Mouse (Mus musculus) 3134 (cell line): ENCODE measurements around the gene Smoc1.

Experiments
- DNase-seq: peaks from one replicate; pipeline ENCODE4 v3.0.0-alpha.2; 2011; ENCODE audit warnings: low spot score; ENCODE audit not compliant: insufficient read length; ENCODE audit errors: extremely low read depth

The Smoc1 gene

DNA sequence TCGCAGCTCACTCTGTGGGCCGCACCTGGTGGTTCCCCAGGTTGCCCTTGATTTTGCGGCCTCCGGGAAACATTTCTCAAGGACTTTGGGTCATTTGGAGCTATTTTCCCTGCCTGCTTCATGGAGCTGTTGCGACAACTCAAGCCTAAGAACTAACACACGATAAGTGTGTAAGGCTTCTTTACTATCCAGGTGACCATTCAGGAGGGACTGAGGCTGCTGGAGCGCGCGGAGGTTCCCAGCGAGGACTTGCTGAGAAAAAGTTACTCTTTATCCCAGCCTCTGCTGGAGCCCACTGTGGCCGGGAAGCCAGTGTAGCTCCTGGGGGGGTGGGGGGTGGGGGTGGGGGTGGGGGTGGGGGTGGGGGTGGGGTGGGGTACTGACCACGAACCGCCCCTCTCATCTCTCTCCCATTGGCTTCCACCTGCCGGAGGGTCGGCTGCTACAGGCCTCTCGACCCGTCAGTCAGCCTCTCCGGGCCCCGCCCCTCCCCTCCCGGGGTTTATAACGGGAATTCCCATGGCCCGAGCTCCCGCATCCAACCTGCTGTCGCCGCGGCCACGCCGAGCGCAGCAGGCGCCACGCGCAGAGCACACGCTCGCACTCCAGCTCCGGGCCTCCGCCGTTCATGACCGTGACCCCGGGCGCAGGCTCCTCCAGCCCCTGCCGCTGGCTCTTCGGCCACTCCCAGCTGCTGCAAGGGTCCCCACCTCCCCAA, at the start of gene Smoc1:
TSS of gene Smoc1 (plus strand) at position 532 of the 718 bp plus-strand sequence.
- no peak for DNase-seq

GRCm38 (mm10) chr12:80982326-80982725, 44.3 kb upstream of the Smoc1 start:
- peak; percentile 11 for DNase-seq

- DNase-seq = peak; percentile 21
Measured at GRCm38 (mm10) chr12:80983695-80984094, 42.9 kb upstream of the Smoc1 start.

- no peak for DNase-seq
Measured at GRCm38 (mm10) chr12:80986628-80987027, 40.0 kb upstream of the Smoc1 start.

GRCm38 (mm10) chr12:80988286-80988685, 38.3 kb upstream of the Smoc1 start:
- no peak for DNase-seq

GRCm38 (mm10) chr12:80990901-80991445, 35.6 kb upstream of the Smoc1 start:
- no peak for DNase-seq

GRCm38 (mm10) chr12:80991806-80992205, 34.8 kb upstream of the Smoc1 start:
- no peak for DNase-seq

DNA sequence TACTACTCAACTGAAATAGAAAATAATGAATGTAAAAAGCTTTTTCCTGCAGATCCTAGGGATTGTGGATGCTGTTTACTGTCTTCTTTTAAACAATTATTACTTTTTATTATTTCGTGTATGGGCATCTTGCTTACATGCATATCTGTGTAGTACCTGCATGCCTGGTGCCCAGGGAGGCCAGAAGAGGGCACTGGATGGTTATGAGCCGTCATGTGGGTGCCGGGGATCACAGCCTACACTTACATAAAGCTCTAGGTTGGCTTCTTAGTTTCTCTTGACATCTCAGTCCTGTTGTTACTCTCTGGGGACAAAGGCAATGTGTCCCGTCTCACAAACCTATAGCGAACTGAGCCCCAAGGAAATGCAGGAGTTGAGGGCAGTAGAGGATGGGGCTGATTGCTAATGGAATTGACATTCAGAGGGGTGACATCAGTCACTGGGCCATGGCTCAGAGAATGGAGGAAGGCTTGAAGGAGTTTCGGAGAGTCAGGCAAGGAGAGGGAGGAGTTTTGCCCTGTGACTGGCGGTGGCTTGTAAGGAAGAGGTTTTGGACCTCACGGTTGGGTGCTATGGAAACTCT, 34.0 kb upstream of the Smoc1 start:
- DNase-seq = no peak

- DNase-seq = no peak
Measured at GRCm38 (mm10) chr12:80993773-80994172, 32.8 kb upstream of the Smoc1 start.

GRCm38 (mm10) chr12:80995326-80995725, 31.3 kb upstream of the Smoc1 start:
- no peak for DNase-seq

- no peak for DNase-seq
Measured at GRCm38 (mm10) chr12:80997652-80998051, 29.0 kb upstream of the Smoc1 start.

DNA sequence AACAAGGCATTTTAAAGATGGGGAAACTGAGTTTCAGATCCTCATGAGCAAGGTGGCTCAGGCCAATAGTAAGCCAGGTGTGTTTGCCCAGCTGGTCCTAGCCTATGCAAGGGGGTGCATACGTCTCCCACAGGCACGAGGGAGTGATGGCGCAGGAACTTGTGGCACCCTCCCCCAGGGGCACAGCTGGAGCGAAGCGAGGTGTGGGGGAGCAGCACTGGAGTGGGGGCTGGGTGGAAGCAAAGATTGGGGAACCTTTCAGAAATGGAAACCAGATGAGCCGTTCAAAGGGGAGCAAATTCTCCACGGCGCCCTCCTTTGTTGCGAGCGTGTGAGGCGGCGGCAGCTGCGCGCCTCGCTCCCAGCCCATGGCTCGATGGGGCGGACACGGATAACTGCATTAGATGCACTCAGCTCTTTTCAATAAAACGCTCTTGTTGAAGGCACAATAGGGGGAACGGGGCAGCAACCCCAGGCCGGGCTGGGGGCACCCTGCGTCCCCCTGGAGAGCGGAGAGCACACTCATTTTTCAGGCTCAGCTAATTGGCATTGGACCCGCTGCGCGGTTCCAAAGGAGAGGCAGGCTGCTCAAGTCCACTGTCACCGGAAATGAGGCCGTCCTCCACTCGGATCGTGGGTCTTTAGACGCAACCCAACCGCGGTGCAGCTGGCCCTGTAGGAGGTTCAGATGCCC, 27.9 kb upstream of the Smoc1 start:
- no peak for DNase-seq

- no peak for DNase-seq
Measured at GRCm38 (mm10) chr12:81000924-81001323, 25.7 kb upstream of the Smoc1 start.

DNA sequence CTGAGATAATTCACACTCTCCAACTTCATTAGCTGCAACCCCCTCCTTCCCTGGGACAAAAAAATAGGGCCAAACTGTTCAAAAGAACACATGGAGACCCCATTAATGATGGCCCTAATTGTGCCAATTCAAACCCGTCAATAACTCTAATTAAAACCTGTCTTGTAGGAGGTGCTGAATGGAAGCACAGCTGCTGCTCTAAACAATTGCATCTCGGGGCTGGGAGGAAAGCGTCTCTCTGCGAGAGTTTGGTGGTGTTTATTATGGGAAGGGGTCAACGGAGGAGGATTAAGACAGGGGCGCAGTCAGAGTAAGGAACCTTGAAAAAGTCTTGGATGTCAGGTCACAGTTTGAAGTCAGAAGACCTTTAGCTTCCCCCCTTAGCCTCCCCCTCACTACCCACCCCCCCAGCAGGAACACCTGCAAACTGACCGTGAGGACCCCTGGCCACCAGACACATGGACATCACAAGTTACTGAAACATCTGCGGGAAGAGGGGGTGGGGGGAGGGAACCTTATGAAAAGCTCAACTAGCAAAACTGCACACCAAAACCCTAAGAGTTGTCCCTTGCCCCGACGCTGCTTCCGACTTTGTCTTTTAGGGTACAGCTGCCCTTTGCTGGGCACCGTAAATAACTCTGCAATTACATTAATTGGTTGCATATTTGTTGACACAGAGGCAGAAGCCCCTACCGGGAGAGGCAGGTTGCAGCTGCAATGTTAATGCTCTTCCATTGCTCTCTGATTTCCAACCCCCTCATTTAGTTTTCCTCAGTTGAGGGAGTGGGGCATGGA, 23.6 kb upstream of the Smoc1 start:
- DNase-seq = no peak

- no peak for DNase-seq
Measured at GRCm38 (mm10) chr12:81009813-81010212, 16.8 kb upstream of the Smoc1 start.

DNA sequence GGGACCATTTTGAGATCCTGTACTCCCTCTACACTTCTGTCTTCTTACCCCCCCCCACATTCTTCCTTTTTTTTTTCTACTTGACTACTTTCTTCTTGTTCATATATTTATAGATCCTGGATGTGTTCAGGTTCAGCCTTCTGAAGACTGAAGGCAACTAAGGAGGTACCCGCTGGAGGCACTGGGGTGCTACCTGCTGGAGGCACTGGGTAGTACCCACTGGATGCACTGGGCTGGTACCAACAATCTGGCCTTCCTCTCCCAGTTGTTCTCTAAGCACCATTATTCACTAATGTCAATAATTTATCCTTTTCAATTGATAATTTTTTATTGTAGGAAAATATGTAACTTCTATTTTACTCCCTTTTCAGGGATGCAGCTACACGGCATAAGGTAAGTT, 14.6 kb upstream of the Smoc1 start:
- DNase-seq = no peak

DNA sequence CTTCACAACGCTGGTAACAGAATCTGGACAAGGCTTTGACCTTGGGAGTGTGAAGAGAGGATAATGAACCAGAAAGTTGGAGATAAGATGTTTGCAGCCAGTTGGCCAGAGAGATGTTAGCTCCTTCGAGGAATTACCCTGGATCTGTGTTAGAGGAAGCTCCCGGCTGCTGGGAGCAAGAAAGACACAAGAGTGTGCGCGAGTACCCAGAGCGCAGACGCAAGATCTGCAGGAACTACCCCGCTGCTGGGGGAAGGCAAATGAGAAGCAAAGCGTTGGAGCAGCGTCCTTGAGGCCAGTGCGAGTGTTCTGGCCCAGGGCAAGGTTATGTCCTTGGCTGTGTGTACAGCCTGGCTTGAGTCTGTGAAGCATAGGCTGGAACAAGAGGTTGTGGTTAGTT, 13.1 kb upstream of the Smoc1 start:
- no peak for DNase-seq

DNA sequence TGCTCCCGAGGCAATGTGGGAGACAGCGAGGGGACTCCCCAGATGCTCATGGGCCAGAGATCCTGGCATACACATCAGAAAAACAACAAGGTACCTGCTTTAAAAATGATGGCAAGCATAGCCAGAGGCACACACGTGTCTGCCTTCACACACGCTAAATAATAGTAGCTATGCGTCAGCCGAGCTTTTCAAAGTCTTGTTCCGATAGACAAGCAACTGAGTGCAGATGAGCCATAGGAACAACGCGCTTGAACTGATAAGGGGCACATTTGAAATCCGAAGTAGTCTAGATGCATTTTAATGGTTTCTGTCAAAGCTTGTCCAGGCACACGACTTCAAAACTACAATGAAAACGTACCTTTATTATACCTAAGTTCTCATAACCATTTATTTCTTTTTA, 9.0 kb upstream of the Smoc1 start:
- no peak for DNase-seq

- peak; percentile 68 for DNase-seq
Measured at GRCm38 (mm10) chr12:81018516-81019279, 7.9 kb upstream of the Smoc1 start.

DNA sequence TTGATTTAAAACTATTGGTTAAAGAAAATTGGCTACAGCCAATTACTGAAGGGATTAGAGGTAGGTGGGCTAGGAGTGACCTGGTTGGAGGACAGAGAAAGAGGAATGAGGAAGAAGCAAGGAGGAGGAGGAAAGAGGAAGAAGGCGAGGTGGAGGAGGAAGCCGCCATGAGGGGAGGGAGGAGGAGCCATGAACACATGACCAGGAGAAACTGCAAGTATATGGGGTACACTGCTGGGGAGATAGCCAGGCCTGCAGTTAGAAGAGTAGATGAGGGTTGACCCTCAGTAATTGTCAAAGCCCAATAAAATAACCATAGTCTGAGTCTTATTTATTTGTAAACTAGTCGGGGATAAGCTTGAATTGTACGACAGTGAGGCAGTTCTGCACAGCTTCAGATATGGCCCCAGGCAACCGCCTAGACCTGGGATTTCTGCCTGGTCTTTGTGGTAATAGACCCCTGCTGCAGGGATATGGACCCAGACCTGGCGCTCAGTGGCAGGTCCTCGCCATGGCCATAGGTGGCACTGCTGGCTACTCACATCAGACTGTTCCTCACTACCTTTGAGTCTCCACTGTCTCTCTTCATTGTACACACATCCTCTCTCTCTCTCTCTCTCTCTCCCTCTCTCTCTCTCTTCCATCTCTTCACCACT, 7.2 kb upstream of the Smoc1 start:
- DNase-seq = peak; percentile 30
